Mouse (Mus musculus) limb, embryonic 11.5 days (tissue): ENCODE measurements around the gene Gm973. TPM values are rescaled to one million over a fixed set of nuclear protein-coding genes. Genes with fewer than 3 reads are reported as not detected.

Experiments
- ATAC-seq: fragments of 200-750 bp; cut with Nextera tagmentation; 2 replicates; pipeline ENCODE4 v1.8.0; 2017; ENCODE audit warnings: low read depth; ENCODE audit not compliant: insufficient number of reproducible peaks, low FRiP score, low TSS enrichment
- DNase-seq: peaks from one replicate; pipeline ENCODE4 v3.0.0-alpha.2; 2015; ENCODE audit warnings: low spot score
- H3K27ac ChIP-seq: fragments of 300-500 bp; sonication (generic); replicated peaks from 2 replicates; pipeline ENCODE4 v1.5.1; 2014; ENCODE audit warnings: low read depth, mild to moderate bottlenecking, low read length
- H3K27me3 ChIP-seq: fragments of 300-500 bp; sonication (generic); 2 replicates; pipeline ENCODE4 v1.6.1; 2014; ENCODE audit warnings: mild to moderate bottlenecking, low read length, mixed read lengths; ENCODE audit not compliant: control insufficient read depth, insufficient read depth
- H3K36me3 ChIP-seq: fragments of 300-500 bp; sonication (generic); 2 replicates; pipeline ENCODE4 v1.6.1; 2014; ENCODE audit warnings: mild to moderate bottlenecking, low read length, moderate library complexity, mixed read lengths; ENCODE audit not compliant: control insufficient read depth, insufficient read depth
- H3K4me1 ChIP-seq: fragments of 300-500 bp; sonication (generic); 2 replicates; pipeline ENCODE4 v1.6.1; 2014; ENCODE audit warnings: low read length, mixed read lengths; ENCODE audit not compliant: control insufficient read depth, insufficient read depth
- H3K4me2 ChIP-seq: fragments of 300-500 bp; sonication (generic); 2 replicates; pipeline ENCODE4 v1.6.1; 2014; ENCODE audit warnings: low read depth, mild to moderate bottlenecking, moderate library complexity; ENCODE audit not compliant: severe bottlenecking
- H3K4me3 ChIP-seq: fragments of 300-500 bp; sonication (generic); 2 replicates; pipeline ENCODE4 v1.5.1; 2014; ENCODE audit warnings: low read depth, low read length
- H3K9ac ChIP-seq: fragments of 300-500 bp; sonication (generic); 2 replicates; pipeline ENCODE4 v1.6.1; 2014; ENCODE audit warnings: mild to moderate bottlenecking, low read length
- H3K9me3 ChIP-seq: fragments of 300-500 bp; sonication (generic); 2 replicates; pipeline ENCODE4 v1.6.1; 2016; ENCODE audit warnings: low read length; ENCODE audit not compliant: control insufficient read depth
- WGBS: fragments of 180-500 bp; shearing (Covaris S2); extraction: QIAGEN DNeasy Blood & Tissue Kit; methylation state at CpG from one replicate; pipeline ENCODE4 v1.1.7; 2014; 5-methylcytosine and 5-hydroxymethylcytosine counted together
- polyA plus RNA-seq: library from polyadenylated mRNA; unstranded; fragments of >200 nt; fragmentation: Nextera tagmentation; extraction: Ambion mirVana; gene quantifications from 2 replicates; pipeline ENCODE4 v1.2.1, GENCODE M21; 2014

Gene Gm973
- polyA plus RNA-seq, 1 experiment from 2014 or later, result 0.51 TPM

DNA sequence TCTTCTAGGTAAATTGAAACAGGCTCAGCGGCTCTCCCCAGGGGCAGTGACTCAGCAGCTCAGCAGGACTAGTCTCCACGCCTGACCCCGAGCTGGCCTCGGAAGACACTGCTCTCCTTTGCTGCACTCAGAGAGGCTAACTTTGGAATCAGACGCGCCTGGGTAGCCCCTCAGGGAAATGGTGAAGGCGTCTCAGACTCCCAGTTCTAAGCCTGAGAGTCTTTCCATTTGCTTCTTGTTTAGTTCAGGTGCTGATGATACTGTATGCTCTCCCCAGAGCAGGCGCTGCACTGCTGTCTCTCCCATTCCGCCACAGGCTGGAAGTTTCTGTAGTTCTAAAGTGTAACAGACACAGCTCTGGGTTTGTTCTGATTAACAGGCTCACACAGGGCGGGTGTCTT is 28.4 kb upstream of the Gm973 start:
- WGBS, result 5% methylated on average over 10 of the region's 10 CpGs
- Histone ChIP-seq H3K4me2 (peak overlapping the region; percentile 35; the same call in 1 of the 2 replicates), H3K27ac (no peak overlapping the region), H3K36me3 (peaks cover 4% of the 10 kb centered on the region; the same call in 1 of the 2 replicates), H3K9ac (no peak overlapping the region), H3K4me3 (no peak overlapping the region), H3K27me3 (no peaks in the 10 kb centered on the region), H3K9me3 (no peaks in the 10 kb centered on the region), H3K4me1 (peaks cover 26% of the 10 kb centered on the region)
- DNase-seq, result peak; percentile 46
- no peak for ATAC-seq

DNA sequence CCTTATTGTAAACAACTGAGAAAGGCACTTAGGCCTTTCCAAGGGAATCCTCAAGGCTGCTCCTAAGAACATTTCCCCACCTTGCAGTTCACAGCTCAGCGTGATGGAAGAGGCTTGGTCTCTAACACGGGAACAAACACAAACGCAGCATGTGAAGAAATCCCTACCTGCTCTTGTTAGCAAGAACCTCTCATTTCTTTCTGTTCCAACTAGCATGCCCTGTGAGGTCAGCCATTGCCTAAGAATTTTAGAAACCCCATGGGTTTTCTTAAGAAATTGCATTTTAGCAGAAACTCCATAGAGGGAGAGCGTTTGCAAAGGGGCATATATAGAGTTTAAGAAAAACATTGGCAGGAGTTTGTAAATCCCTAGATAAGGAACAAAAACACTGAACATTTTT is 27.6 kb upstream of the Gm973 start:
- Histone ChIP-seq H3K4me3 (no peak overlapping the region), H3K27me3 (no peaks in the 10 kb centered on the region), H3K9me3 (no peaks in the 10 kb centered on the region), H3K4me1 (peaks cover 32% of the 10 kb centered on the region), H3K9ac (no peak overlapping the region), H3K36me3 (peaks cover 4% of the 10 kb centered on the region; the same call in 1 of the 2 replicates), H3K27ac (no peak overlapping the region), H3K4me2 (no peak overlapping the region)
- DNase-seq (no peak), ATAC-seq (no peak)
- WGBS, result 59% methylated on average over 4 of the region's 4 CpGs

- H3K4me2 ChIP-seq, result no peak overlapping the region
- no peaks in the 10 kb centered on the region for H3K9me3 ChIP-seq
- H3K4me1 ChIP-seq, result peaks cover 37% of the 10 kb centered on the region
- ATAC-seq (no peak), DNase-seq (no peak)
- H3K36me3 ChIP-seq, result peaks cover 4% of the 10 kb centered on the region; the same call in 1 of the 2 replicates
- H3K9ac ChIP-seq, result no peak overlapping the region
- 56% methylated on average over 4 of the region's 4 CpGs for WGBS
- H3K27me3 ChIP-seq, result no peaks in the 10 kb centered on the region
- no peak overlapping the region for H3K27ac ChIP-seq
- no peak overlapping the region for H3K4me3 ChIP-seq
Observed at GRCm38 (mm10) chr1:59488991-59489390, 27.1 kb upstream of the Gm973 start.

GRCm38 (mm10) chr1:59491517-59491916 is 24.5 kb upstream of the Gm973 start:
- DNase-seq (no peak), ATAC-seq (no peak)
- Histone ChIP-seq H3K4me3 (no peak overlapping the region), H3K9me3 (no peaks in the 10 kb centered on the region), H3K9ac (no peak overlapping the region), H3K4me2 (no peak overlapping the region), H3K27ac (no peak overlapping the region), H3K27me3 (no peaks in the 10 kb centered on the region), H3K36me3 (no peaks in the 10 kb centered on the region), H3K4me1 (peaks cover 32% of the 10 kb centered on the region)
- WGBS, result 79% methylated on average over 9 of the region's 9 CpGs

- H3K9me3 ChIP-seq, result no peaks in the 10 kb centered on the region
- no peaks in the 10 kb centered on the region for H3K36me3 ChIP-seq
- no peak overlapping the region for H3K4me3 ChIP-seq
- 57% methylated on average over 4 of the region's 4 CpGs for WGBS
- no peaks in the 10 kb centered on the region for H3K27me3 ChIP-seq
- no peak for DNase-seq
- ATAC-seq, result no peak
- H3K27ac ChIP-seq, result no peak overlapping the region
- H3K4me1 ChIP-seq, result peaks cover 26% of the 10 kb centered on the region
- H3K9ac ChIP-seq, result no peak overlapping the region
- no peak overlapping the region for H3K4me2 ChIP-seq
Observed at GRCm38 (mm10) chr1:59492432-59492831, 23.6 kb upstream of the Gm973 start.

- Histone ChIP-seq H3K36me3 (no peaks in the 10 kb centered on the region), H3K9ac (no peak overlapping the region), H3K27ac (no peak overlapping the region), H3K4me3 (no peak overlapping the region), H3K9me3 (no peaks in the 10 kb centered on the region), H3K27me3 (no peaks in the 10 kb centered on the region), H3K4me2 (no peak overlapping the region), H3K4me1 (peaks cover 18% of the 10 kb centered on the region)
- WGBS, result 97% methylated on average over 5 of the region's 5 CpGs
- ATAC-seq (no peak), DNase-seq (no peak)
Observed at GRCm38 (mm10) chr1:59495970-59496369, 20.1 kb upstream of the Gm973 start.

GRCm38 (mm10) chr1:59497741-59498613 is 18.1 kb upstream of the Gm973 start:
- no peaks in the 10 kb centered on the region for H3K27me3 ChIP-seq
- no peak overlapping the region for H3K27ac ChIP-seq
- no peak overlapping the region for H3K4me3 ChIP-seq
- 81% methylated on average over 6 of the region's 6 CpGs for WGBS
- no peaks in the 10 kb centered on the region for H3K36me3 ChIP-seq
- no peaks in the 10 kb centered on the region for H3K9me3 ChIP-seq
- no peak for ATAC-seq
- H3K4me1 ChIP-seq, result peaks cover 7% of the 10 kb centered on the region; the same call in 1 of the 2 replicates
- no peak overlapping the region for H3K9ac ChIP-seq
- DNase-seq, result no peak
- H3K4me2 ChIP-seq, result no peak overlapping the region

- H3K9ac ChIP-seq, result no peak overlapping the region
- H3K4me2 ChIP-seq, result no peak overlapping the region
- no peak for DNase-seq
- 76% methylated on average over 3 of the region's 3 CpGs for WGBS
- no peaks in the 10 kb centered on the region for H3K9me3 ChIP-seq
- no peak for ATAC-seq
- no peak overlapping the region for H3K27ac ChIP-seq
- no peaks in the 10 kb centered on the region for H3K27me3 ChIP-seq
- H3K4me3 ChIP-seq, result no peak overlapping the region
- no peaks in the 10 kb centered on the region for H3K4me1 ChIP-seq
- H3K36me3 ChIP-seq, result no peaks in the 10 kb centered on the region
Observed at GRCm38 (mm10) chr1:59499327-59499726, 16.7 kb upstream of the Gm973 start.
